Mouse (Mus musculus) liver, embryonic 14.5 days (tissue): ENCODE results near the gene Cdh12. TPM values are rescaled to one million over a fixed set of nuclear protein-coding genes. Genes with fewer than 3 reads are reported as not detected.

ENCODE experiments used
- ATAC-seq: fragments of 200-750 bp; cut with Nextera tagmentation; 2 replicates; pipeline ENCODE4 v1.8.0; 2017; ENCODE audit warnings: moderate number of reproducible peaks, mild to moderate bottlenecking, moderate library complexity; ENCODE audit not compliant: insufficient read depth
- DNase-seq, 3 experiments: peaks; one replicate each; pipeline ENCODE4 v3.0.0-alpha.2; 2012 to 2013; ENCODE audit warnings: low read depth in 3 of 3, low spot score in 3 of 3
- H3K27ac ChIP-seq: fragments of 300-500 bp; sonication (generic); 2 replicates; pipeline ENCODE4 v1.5.1; 2014; ENCODE audit warnings: moderate library complexity, mild to moderate bottlenecking, control low read depth, inconsistent platforms
- H3K27me3 ChIP-seq: fragments of 300-500 bp; sonication (generic); 2 replicates; pipeline ENCODE4 v1.6.1; 2014; ENCODE audit warnings: mild to moderate bottlenecking, low read length, moderate library complexity; ENCODE audit not compliant: control insufficient read depth, insufficient read depth
- H3K36me3 ChIP-seq: fragments of 300-500 bp; sonication (generic); replicated peaks from 2 replicates; pipeline ENCODE4 v1.6.1; 2014; ENCODE audit warnings: low read depth; ENCODE audit not compliant: control insufficient read depth, insufficient read depth
- H3K4me1 ChIP-seq, 2 experiments: fragments of 200-500 bp in 1 of 2; fragments of 300-500 bp in 1 of 2; sonication (generic) in 1 of 2; replicated peaks; 2 replicates each; pipeline ENCODE4 v1.6.1; 2012 to 2014; ENCODE audit warnings: antibody characterized with exemption in 1 of 2, inconsistent platforms in 1 of 2, low read length in 1 of 2; ENCODE audit not compliant: control insufficient read depth in 2 of 2, insufficient read depth in 2 of 2
- H3K4me2 ChIP-seq: fragments of 300-500 bp; sonication (generic); 2 replicates; pipeline ENCODE4 v1.6.1; 2014; ENCODE audit warnings: low read depth, mild to moderate bottlenecking, control low read depth, moderate library complexity
- H3K4me3 ChIP-seq, 2 experiments: fragments of 200-500 bp in 1 of 2; fragments of 300-500 bp in 1 of 2; sonication (generic) in 1 of 2; 2 replicates each; pipeline ENCODE4 v1.5.1; 2012 to 2014; ENCODE audit warnings: low read depth in 2 of 2, low read length in 2 of 2, mild to moderate bottlenecking in 2 of 2, control low read depth in 1 of 2, inconsistent platforms in 1 of 2, moderate library complexity in 1 of 2; ENCODE audit not compliant: insufficient read depth in 1 of 2
- H3K9ac ChIP-seq: fragments of 300-500 bp; sonication (generic); replicated peaks from 2 replicates; pipeline ENCODE4 v1.6.1; 2014; ENCODE audit warnings: mild to moderate bottlenecking, control low read depth, moderate library complexity
- H3K9me3 ChIP-seq: fragments of 300-500 bp; sonication (generic); 2 replicates; pipeline ENCODE4 v1.6.1; 2016; ENCODE audit warnings: low read length, mixed read lengths; ENCODE audit not compliant: control insufficient read depth
- CTCF ChIP-seq: IDR thresholded peaks from 2 replicates; pipeline ENCODE4 v1.5.1; 2016; ENCODE audit warnings: antibody characterized with exemption, low read depth, control low read depth
- EP300 ChIP-seq: IDR thresholded peaks from 2 replicates; pipeline ENCODE4 v1.6.1; 2016; ENCODE audit warnings: antibody characterized with exemption, low read depth
- WGBS: fragments of 180-500 bp; shearing (Covaris S2); extraction: QIAGEN DNeasy Blood & Tissue Kit; methylation state at CpG from one replicate; pipeline ENCODE4 v1.1.7; 2014; ENCODE audit not compliant: insufficient replicate concordance; 5-methylcytosine and 5-hydroxymethylcytosine counted together
- polyA plus RNA-seq, 2 experiments: library from polyadenylated mRNA; depleted of rRNA in 1 of 2; stranded (reverse) in 1 of 2; unstranded in 1 of 2; fragments of >200 nt; fragmentation: Nextera tagmentation in 1 of 2; extraction: Ambion mirVana in 1 of 2; gene quantifications; 2 replicates each; pipeline versions ENCODE4 v1.2.1 to v1.2.3; 2012 to 2014

Cdh12 gene
- polyA plus RNA-seq, 2 experiments: not detected

DNA sequence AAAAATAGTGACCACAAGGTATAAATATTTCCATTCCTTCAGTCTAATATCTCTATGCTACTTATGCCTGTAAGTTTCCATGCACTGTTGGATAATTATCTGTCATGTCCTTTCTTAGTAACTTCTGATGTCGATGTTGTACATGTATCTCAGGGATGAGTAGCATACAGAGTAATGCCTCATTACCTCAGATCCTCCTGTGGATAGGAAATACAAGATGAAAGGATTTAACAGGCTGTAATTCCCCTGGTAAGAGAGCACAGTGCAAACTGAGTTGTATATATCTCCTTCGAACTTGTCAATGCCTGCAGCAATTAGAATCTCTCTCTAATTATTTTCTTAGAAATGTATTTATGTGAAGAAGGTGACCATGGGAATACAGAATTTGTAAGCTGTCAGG lies 233.7 kb downstream of the Cdh12 start:
- DNase-seq (no peak), ATAC-seq (no peak)
- Histone ChIP-seq H3K4me2 (no peak overlapping the region), H3K9ac (no peak overlapping the region), H3K36me3 (no peaks in the 10 kb centered on the region), H3K4me3 (no peak overlapping the region), H3K9me3 (no peaks in the 10 kb centered on the region), H3K27ac (no peak overlapping the region), H3K27me3 (no peaks in the 10 kb centered on the region), H3K4me1 (no peaks in the 10 kb centered on the region)
- no peak for TF ChIP-seq CTCF
- no peak for TF ChIP-seq EP300
- 42% methylated on average over 2 of the region's 2 CpGs for WGBS

DNA sequence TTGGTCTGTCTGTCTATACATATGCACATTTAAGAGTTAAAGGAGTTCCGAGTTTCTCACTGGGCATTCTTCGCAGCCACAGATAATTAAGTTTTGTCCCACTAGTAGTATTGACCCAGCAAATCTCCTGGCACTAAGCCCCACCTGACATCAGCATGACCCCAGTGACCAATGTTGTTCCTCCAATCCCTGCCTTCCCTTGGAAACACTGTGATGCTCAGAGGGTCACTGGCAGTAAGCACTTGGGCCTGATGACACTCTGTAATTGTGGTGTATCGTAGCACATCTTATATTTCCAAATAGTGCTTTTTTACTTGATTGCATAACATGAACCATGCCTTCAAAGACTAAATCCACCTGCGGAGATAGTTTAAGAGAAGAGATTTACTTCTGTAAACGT lies 235.1 kb downstream of the Cdh12 start:
- Histone ChIP-seq H3K4me3 (no peak overlapping the region), H3K4me2 (no peak overlapping the region), H3K36me3 (no peaks in the 10 kb centered on the region), H3K9ac (no peak overlapping the region), H3K9me3 (no peaks in the 10 kb centered on the region), H3K27ac (no peak overlapping the region), H3K27me3 (no peaks in the 10 kb centered on the region), H3K4me1 (no peaks in the 10 kb centered on the region)
- TF ChIP-seq CTCF (no peak), EP300 (no peak)
- no peak for ATAC-seq
- no peak for DNase-seq
- 65% methylated on average over 5 of the region's 5 CpGs for WGBS

DNA sequence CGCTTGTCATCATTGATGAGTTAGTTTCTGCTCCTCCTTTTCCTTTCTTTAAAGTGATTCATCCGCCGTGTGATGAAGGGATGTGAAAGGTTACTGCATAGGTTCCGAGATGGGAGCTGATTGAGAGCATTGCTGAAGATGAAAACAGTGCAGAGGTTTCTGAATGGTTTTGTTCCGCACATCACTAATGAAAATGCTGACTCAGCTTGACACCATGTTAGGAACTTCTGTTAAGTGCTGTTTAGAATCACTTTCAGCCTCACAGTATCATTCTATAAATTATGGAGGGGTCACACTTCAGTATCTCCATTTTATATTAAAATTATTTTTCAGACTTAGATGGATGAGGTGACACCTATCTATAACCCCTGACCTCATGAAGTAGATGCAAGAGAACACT lies 247.2 kb downstream of the Cdh12 start:
- Histone ChIP-seq H3K4me3 (no peak overlapping the region), H3K27me3 (no peaks in the 10 kb centered on the region), H3K9ac (no peak overlapping the region), H3K27ac (no peak overlapping the region), H3K36me3 (no peaks in the 10 kb centered on the region), H3K9me3 (no peaks in the 10 kb centered on the region), H3K4me1 (no peaks in the 10 kb centered on the region), H3K4me2 (no peak overlapping the region)
- DNase-seq (no peak), ATAC-seq (no peak)
- TF ChIP-seq CTCF (no peak), EP300 (no peak)
- WGBS: 59% methylated on average over 5 of the region's 5 CpGs

- H3K36me3 ChIP-seq: no peaks in the 10 kb centered on the region
- H3K27ac ChIP-seq: no peak overlapping the region
- no peaks in the 10 kb centered on the region for H3K4me1 ChIP-seq
- DNase-seq (no peak), ATAC-seq (no peak)
- H3K9ac ChIP-seq: no peak overlapping the region
- TF ChIP-seq EP300 (no peak), CTCF (no peak)
- no peaks in the 10 kb centered on the region for H3K27me3 ChIP-seq
- no peak overlapping the region for H3K4me2 ChIP-seq
- no peak overlapping the region for H3K4me3 ChIP-seq
- 62% methylated on average over 4 of the region's 4 CpGs for WGBS
- H3K9me3 ChIP-seq: no peaks in the 10 kb centered on the region
Observed at GRCm38 (mm10) chr15:20711859-20712258, 262.8 kb downstream of the Cdh12 start.

DNA sequence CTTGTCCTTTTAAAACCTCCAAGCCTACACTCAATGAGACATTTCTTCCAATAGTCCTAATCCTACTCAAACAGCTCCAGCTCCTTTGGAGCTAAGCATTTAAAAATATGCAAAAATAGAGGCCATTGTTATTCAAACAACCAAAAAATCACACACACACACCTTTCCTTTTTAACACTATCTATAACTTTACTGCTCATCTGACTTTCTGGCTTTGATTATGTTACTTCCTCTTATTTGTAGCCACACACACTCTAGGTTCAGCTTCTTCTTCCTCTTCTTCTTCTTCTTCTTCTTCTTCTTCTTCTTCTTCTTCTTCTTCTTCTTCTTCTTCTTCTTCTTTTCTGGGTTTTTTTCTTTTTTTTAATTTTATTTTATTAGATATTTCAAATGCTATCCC lies 323.2 kb downstream of the Cdh12 start:
- no peak overlapping the region for H3K9ac ChIP-seq
- no peaks in the 10 kb centered on the region for H3K4me1 ChIP-seq
- no peak for DNase-seq
- H3K27ac ChIP-seq: no peak overlapping the region
- TF ChIP-seq EP300 (no peak), CTCF (no peak)
- H3K27me3 ChIP-seq: no peaks in the 10 kb centered on the region
- ATAC-seq: no peak
- H3K36me3 ChIP-seq: no peaks in the 10 kb centered on the region
- H3K4me2 ChIP-seq: no peak overlapping the region
- no peak overlapping the region for H3K4me3 ChIP-seq
- H3K9me3 ChIP-seq: no peaks in the 10 kb centered on the region

DNA sequence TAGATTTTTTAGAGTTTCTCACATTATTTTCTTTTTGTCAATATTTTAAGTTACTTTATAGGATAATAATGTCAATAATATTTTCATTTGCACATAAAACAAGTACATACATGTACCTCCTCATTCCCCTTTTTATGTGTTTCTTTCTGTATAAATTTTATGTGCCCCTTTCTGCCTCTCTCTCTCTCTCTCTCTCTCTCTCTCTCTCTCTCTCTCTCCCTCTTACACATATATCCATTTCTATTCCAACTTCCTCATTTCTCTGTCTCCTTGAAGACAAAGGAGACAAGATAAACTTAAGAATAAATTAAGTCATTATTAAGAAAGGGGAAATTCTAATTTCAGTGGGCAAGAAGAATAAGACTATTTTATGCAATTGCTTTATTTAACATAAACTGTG lies 324.4 kb downstream of the Cdh12 start:
- TF ChIP-seq EP300: no peak
- TF ChIP-seq CTCF: no peak
- ATAC-seq (no peak), DNase-seq (no peak)
- no peaks in the 10 kb centered on the region for H3K36me3 ChIP-seq
- no peak overlapping the region for H3K9ac ChIP-seq
- H3K4me3 ChIP-seq: no peak overlapping the region
- H3K9me3 ChIP-seq: no peaks in the 10 kb centered on the region
- no peaks in the 10 kb centered on the region for H3K4me1 ChIP-seq
- H3K4me2 ChIP-seq: no peak overlapping the region
- H3K27ac ChIP-seq: no peak overlapping the region
- no peaks in the 10 kb centered on the region for H3K27me3 ChIP-seq
